Mouse (Mus musculus): Measurements from ENCODE around the gene Wnt2b. TPM values are rescaled to one million over a fixed set of nuclear protein-coding genes. Genes with fewer than 3 reads are reported as not detected.

Wnt2b gene
- polyA plus RNA-seq, 2 experiments, result 0.06 TPM; not detected in 1

DNA sequence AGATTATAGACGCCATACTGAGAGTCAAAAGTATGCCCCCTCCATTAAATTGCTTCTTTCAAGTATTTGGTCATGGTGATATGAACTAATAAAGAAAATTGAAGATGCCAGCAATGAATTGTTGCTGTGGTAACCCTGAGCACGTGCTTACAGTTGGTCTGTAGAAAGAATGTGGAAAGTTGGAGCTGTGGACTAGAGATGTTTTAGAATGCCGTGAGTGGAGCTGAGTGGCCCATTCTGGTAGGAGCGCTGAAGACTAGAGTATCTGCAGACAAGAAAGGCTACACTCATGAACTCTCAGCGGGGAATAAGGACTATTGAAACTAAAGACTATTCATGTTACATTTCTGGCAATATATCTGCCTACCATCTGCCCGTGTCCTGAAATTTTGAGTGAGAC, 52.5 kb downstream of the Wnt2b start:
- WGBS (ENCODE audit: insufficient replicate concordance), result 73% methylated on average over 6 of the region's 6 CpGs
- Histone ChIP-seq H3K27me3 (ENCODE audit: control insufficient read depth, insufficient read depth, low read length) (no peaks in the 10 kb centered on the region), H3K27ac (no peak overlapping the region), H3K9ac (replicated peaks) (no peak overlapping the region), H3K4me3 (ENCODE audit: insufficient read depth in 1 of 2, low read depth in 2 of 2, low read length in 2 of 2) (no peak overlapping the region), H3K9me3 (ENCODE audit: control insufficient read depth, low read length) (no peaks in the 10 kb centered on the region), H3K36me3 (replicated peaks; ENCODE audit: control insufficient read depth, insufficient read depth, low read depth) (no peaks in the 10 kb centered on the region), H3K4me2 (ENCODE audit: low read depth) (no peak overlapping the region), H3K4me1 (replicated peaks; ENCODE audit: control insufficient read depth in 2 of 2, insufficient read depth in 2 of 2, low read length in 1 of 2) (no peaks in the 10 kb centered on the region)
- ATAC-seq (ENCODE audit: insufficient read depth), result no peak
- no peak for DNase-seq (ENCODE audit: low read depth in 3 of 3, low spot score in 3 of 3)
- no peak for TF ChIP-seq EP300 (IDR thresholded peaks at IDR 0.05; ENCODE audit: low read depth)
- no peak for TF ChIP-seq CTCF (IDR thresholded peaks at IDR 0.05; ENCODE audit: low read depth)

DNA sequence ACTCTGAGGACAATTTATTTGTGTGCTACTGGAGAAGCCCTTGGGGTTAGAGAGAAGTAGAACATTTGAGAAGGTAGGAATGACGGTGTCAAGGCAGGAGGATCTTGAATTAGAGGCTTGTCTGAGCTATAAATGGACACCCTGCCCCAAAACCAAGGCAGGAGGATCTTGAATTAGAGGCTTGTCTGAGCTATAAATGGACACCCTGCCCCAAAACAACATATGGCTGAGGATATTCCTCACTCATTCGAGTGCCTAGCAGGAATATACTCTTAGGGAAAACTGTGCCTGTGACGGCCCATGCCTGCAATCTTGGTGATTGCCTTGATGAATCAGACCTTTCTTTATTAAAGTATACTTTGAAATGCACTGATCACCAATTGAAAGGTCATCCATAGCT, 55.7 kb downstream of the Wnt2b start:
- no peak overlapping the region for H3K4me3 ChIP-seq (ENCODE audit: insufficient read depth in 1 of 2, low read depth in 2 of 2, low read length in 2 of 2)
- no peaks in the 10 kb centered on the region for H3K36me3 ChIP-seq (replicated peaks; ENCODE audit: control insufficient read depth, insufficient read depth, low read depth)
- H3K27ac ChIP-seq, result no peak overlapping the region
- H3K4me2 ChIP-seq (ENCODE audit: low read depth), result no peak overlapping the region
- no peaks in the 10 kb centered on the region for H3K27me3 ChIP-seq (ENCODE audit: control insufficient read depth, insufficient read depth, low read length)
- TF ChIP-seq CTCF (IDR thresholded peaks at IDR 0.05; ENCODE audit: low read depth) (no peak), EP300 (IDR thresholded peaks at IDR 0.05; ENCODE audit: low read depth) (no peak)
- 79% methylated on average over 3 of the region's 3 CpGs for WGBS (ENCODE audit: insufficient replicate concordance)
- no peak for DNase-seq (ENCODE audit: low read depth in 3 of 3, low spot score in 3 of 3)
- H3K9ac ChIP-seq (replicated peaks), result no peak overlapping the region
- ATAC-seq (ENCODE audit: insufficient read depth), result no peak
- H3K4me1 ChIP-seq (replicated peaks; ENCODE audit: control insufficient read depth in 2 of 2, insufficient read depth in 2 of 2, low read length in 1 of 2), result no peaks in the 10 kb centered on the region
- H3K9me3 ChIP-seq (ENCODE audit: control insufficient read depth, low read length), result no peaks in the 10 kb centered on the region

DNA sequence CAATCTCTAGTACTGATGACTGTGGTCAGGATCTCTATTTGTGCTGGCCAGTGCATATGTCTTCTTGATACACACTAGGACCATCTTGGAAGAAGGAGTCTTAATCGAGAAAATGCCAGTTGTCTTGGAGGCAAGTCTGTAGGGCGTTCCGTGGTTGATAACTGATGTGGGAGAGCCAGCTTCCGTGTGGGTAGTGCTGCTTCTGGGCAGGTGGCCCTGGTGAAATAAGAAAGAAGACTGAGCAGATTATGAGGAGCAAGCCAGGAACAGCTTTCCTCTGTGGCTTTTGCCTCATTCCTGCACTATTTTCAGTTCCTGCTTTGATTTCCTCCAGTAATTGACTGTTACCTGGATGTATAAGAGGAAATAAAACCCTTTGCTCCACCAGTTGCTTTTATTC, 56.3 kb downstream of the Wnt2b start:
- Histone ChIP-seq H3K4me3 (ENCODE audit: insufficient read depth in 1 of 2, low read depth in 2 of 2, low read length in 2 of 2) (no peak overlapping the region), H3K27me3 (ENCODE audit: control insufficient read depth, insufficient read depth, low read length) (no peaks in the 10 kb centered on the region), H3K4me2 (ENCODE audit: low read depth) (no peak overlapping the region), H3K27ac (no peak overlapping the region), H3K9me3 (ENCODE audit: control insufficient read depth, low read length) (no peaks in the 10 kb centered on the region), H3K4me1 (replicated peaks; ENCODE audit: control insufficient read depth in 2 of 2, insufficient read depth in 2 of 2, low read length in 1 of 2) (no peaks in the 10 kb centered on the region), H3K9ac (replicated peaks) (no peak overlapping the region), H3K36me3 (replicated peaks; ENCODE audit: control insufficient read depth, insufficient read depth, low read depth) (no peaks in the 10 kb centered on the region)
- TF ChIP-seq EP300 (IDR thresholded peaks at IDR 0.05; ENCODE audit: low read depth) (no peak), CTCF (IDR thresholded peaks at IDR 0.05; ENCODE audit: low read depth) (no peak)
- DNase-seq (ENCODE audit: low read depth in 3 of 3, low spot score in 3 of 3) (no peak), ATAC-seq (ENCODE audit: insufficient read depth) (no peak)
- WGBS (ENCODE audit: insufficient replicate concordance), result 67% methylated on average over 4 of the region's 4 CpGs

DNA sequence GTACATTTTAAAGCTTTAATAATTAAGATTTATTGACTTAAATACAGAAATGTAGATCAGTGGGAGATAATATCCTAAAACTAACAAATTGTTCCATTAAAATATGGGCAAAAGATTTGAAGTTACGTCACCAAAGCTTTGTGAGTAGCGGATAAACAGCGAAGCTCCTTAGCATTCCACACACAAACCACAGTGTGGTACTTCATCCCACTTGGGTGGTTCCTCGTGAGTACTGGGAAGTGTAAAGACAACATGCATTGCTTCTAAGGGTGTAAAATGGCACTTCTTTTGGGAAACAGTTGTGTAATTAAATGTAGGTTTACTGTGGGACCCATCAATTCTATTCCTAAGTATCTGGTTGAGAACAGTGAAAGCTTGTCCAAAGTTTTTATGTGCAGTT, 60.6 kb downstream of the Wnt2b start:
- WGBS (ENCODE audit: insufficient replicate concordance), result 79% methylated on average over 4 of the region's 4 CpGs
- Histone ChIP-seq H3K36me3 (replicated peaks; ENCODE audit: control insufficient read depth, insufficient read depth, low read depth) (no peaks in the 10 kb centered on the region), H3K27ac (no peak overlapping the region), H3K9me3 (ENCODE audit: control insufficient read depth, low read length) (no peaks in the 10 kb centered on the region), H3K27me3 (ENCODE audit: control insufficient read depth, insufficient read depth, low read length) (no peaks in the 10 kb centered on the region), H3K9ac (replicated peaks) (no peak overlapping the region), H3K4me1 (replicated peaks; ENCODE audit: control insufficient read depth in 2 of 2, insufficient read depth in 2 of 2, low read length in 1 of 2) (no peaks in the 10 kb centered on the region), H3K4me3 (ENCODE audit: insufficient read depth in 1 of 2, low read depth in 2 of 2, low read length in 2 of 2) (no peak overlapping the region), H3K4me2 (ENCODE audit: low read depth) (no peak overlapping the region)
- DNase-seq (ENCODE audit: low read depth in 3 of 3, low spot score in 3 of 3) (no peak), ATAC-seq (ENCODE audit: insufficient read depth) (no peak)
- TF ChIP-seq CTCF (IDR thresholded peaks at IDR 0.05; ENCODE audit: low read depth) (no peak), EP300 (IDR thresholded peaks at IDR 0.05; ENCODE audit: low read depth) (no peak)

DNA sequence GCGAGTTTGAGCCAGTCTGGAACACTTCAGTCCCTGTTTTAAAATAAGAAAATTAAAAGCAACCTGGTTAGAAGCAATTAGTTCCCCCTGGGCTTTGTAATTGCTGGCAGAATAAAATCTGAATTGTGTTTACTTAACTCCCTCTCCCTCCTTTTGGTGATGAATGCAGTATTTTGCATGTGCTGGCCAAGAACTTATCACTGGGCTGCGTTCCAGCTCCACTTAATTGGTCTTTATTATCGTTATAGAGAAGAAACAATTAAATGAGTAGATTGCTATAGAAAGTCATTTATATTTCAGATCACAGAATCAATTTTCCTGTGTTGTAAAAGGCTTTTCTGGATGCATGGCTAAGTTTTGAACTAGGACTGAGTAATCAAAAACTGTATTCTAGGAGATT, 65.6 kb downstream of the Wnt2b start:
- DNase-seq (ENCODE audit: low read depth in 3 of 3, low spot score in 3 of 3), result no peak
- no peaks in the 10 kb centered on the region for H3K4me1 ChIP-seq (replicated peaks; ENCODE audit: control insufficient read depth in 2 of 2, insufficient read depth in 2 of 2, low read length in 1 of 2)

More for the DNA sequence above, 65.6 kb downstream of the Wnt2b start:
- H3K9ac ChIP-seq (replicated peaks), result no peak overlapping the region
- H3K27ac ChIP-seq, result no peak overlapping the region
- WGBS (ENCODE audit: insufficient replicate concordance), result 83% methylated on average over 3 of the region's 3 CpGs
- ATAC-seq (ENCODE audit: insufficient read depth), result no peak
- H3K4me2 ChIP-seq (ENCODE audit: low read depth), result no peak overlapping the region
- no peak overlapping the region for H3K4me3 ChIP-seq (ENCODE audit: insufficient read depth in 1 of 2, low read depth in 2 of 2, low read length in 2 of 2)
- no peaks in the 10 kb centered on the region for H3K27me3 ChIP-seq (ENCODE audit: control insufficient read depth, insufficient read depth, low read length)
- TF ChIP-seq EP300 (IDR thresholded peaks at IDR 0.05; ENCODE audit: low read depth) (no peak), CTCF (IDR thresholded peaks at IDR 0.05; ENCODE audit: low read depth) (no peak)
- no peaks in the 10 kb centered on the region for H3K9me3 ChIP-seq (ENCODE audit: control insufficient read depth, low read length)
- peaks cover 8% of the 10 kb centered on the region for H3K36me3 ChIP-seq (replicated peaks; ENCODE audit: control insufficient read depth, insufficient read depth, low read depth)

Other genes with a start within 250 kb of the Wnt2b start
- gene Ppm1j, start 180.9 kb downstream of the Wnt2b start, polyA plus RNA-seq (2012; rRNA removed), result 0.17 and 0.28 TPM in 2 replicates
- not detected in 2 replicates for gene Ppm1j, start 180.9 kb downstream of the Wnt2b start, polyA plus RNA-seq (2014; fragmentation: Nextera tagmentation; extraction: Ambion mirVana)
- 0.01 TPM in 1 of 2 replicates, not detected in the other for gene Fam19a3, start 180.1 kb downstream of the Wnt2b start, polyA plus RNA-seq (2012; rRNA removed)
- not detected in 2 replicates for gene Fam19a3, start 180.1 kb downstream of the Wnt2b start, polyA plus RNA-seq (2014; fragmentation: Nextera tagmentation; extraction: Ambion mirVana)
- gene Rhoc, start 173.5 kb downstream of the Wnt2b start, polyA plus RNA-seq (2012; rRNA removed), result 14.5 and 14.8 TPM in 2 replicates
- gene Rhoc, start 173.5 kb downstream of the Wnt2b start, polyA plus RNA-seq (2014; fragmentation: Nextera tagmentation; extraction: Ambion mirVana), result 14.5 and 16.5 TPM in 2 replicates
- gene Mov10, start 143.4 kb downstream of the Wnt2b start, polyA plus RNA-seq (2012; rRNA removed), result 8.1 and 8.3 TPM in 2 replicates
- 16.3 and 19.8 TPM in 2 replicates for gene Mov10, start 143.4 kb downstream of the Wnt2b start, polyA plus RNA-seq (2014; fragmentation: Nextera tagmentation; extraction: Ambion mirVana)
- gene St7l, start 97.9 kb downstream of the Wnt2b start, polyA plus RNA-seq (2012; rRNA removed), result 3.0 and 3.9 TPM in 2 replicates
- 8.9 and 11.1 TPM in 2 replicates for gene St7l, start 97.9 kb downstream of the Wnt2b start, polyA plus RNA-seq (2014; fragmentation: Nextera tagmentation; extraction: Ambion mirVana)
- gene Capza1, start 97.4 kb downstream of the Wnt2b start, polyA plus RNA-seq (2012; rRNA removed), result 23.4 and 30.4 TPM in 2 replicates
- 84.0 and 89.6 TPM in 2 replicates for gene Capza1, start 97.4 kb downstream of the Wnt2b start, polyA plus RNA-seq (2014; fragmentation: Nextera tagmentation; extraction: Ambion mirVana)
- 0.52 and 0.65 TPM in 2 replicates for gene Cttnbp2nl, start 91.2 kb upstream of the Wnt2b start, polyA plus RNA-seq (2012; rRNA removed)
- 1.9 and 2.1 TPM in 2 replicates for gene Cttnbp2nl, start 91.2 kb upstream of the Wnt2b start, polyA plus RNA-seq (2014; fragmentation: Nextera tagmentation; extraction: Ambion mirVana)
- gene 4930564D02Rik, start 104.9 kb upstream of the Wnt2b start, polyA plus RNA-seq (2012; rRNA removed), result not detected in 2 replicates
- not detected in 2 replicates for gene 4930564D02Rik, start 104.9 kb upstream of the Wnt2b start, polyA plus RNA-seq (2014; fragmentation: Nextera tagmentation; extraction: Ambion mirVana)

Measured in liver, embryonic 14.5 days (tissue).